15 mouse cellular contexts compared by ENCODE assay signal in genomic region chr2:128265014-128265990, GRCm38 (mm10).
DNase-seq lines count a peak whose midpoint lies in the region; ATAC-seq and TF ChIP-seq lines count a peak whose summit lies in the region.
"Had no signal": no experiment of that assay in that cellular context is flagged by ENCODE, and none has a peak within 500 bp of the region (broad histone marks: within the 10 kb centered on the region; RNA-seq: fewer than 3 reads in every experiment).

No protein-coding gene starts in this region.

- TF ChIP-seq CTCF in stomach, postnatal 0 days (IDR thresholded peaks at IDR 0.05; ENCODE audit: low read depth): no peak

- peak; percentile 63 for DNase-seq in urinary bladder, postnatal 14 days (ENCODE audit: low spot score)
- DNase-seq in urinary bladder, postnatal 10 days (ENCODE audit: low spot score): no peak
- DNase-seq in intestine, embryonic 14.5 days (ENCODE audit: low spot score): no peak
- DNase-seq in kidney, postnatal 14 days: peak; percentile 59
- peak; percentile 73 for DNase-seq in stomach, postnatal 0 days (ENCODE audit: low spot score)
- DNase-seq in heart, adult 9 months (ENCODE audit: low spot score in 2 of 2): no peak
- no peak for DNase-seq in gastrocnemius, postnatal 25 days
- DNase-seq: adrenal gland, adult 2 months; cerebellum, adult 2 months; right cerebral cortex, postnatal 4 days; thymus, adult 2 months had no signal

- H3K4me2 ChIP-seq in intestine, embryonic 14.5 days (ENCODE audit: low read length): no peak overlapping the region
- H3K4me2 ChIP-seq in stomach, postnatal 0 days (replicated peaks; ENCODE audit: low read depth): no peak overlapping the region
- H3K4me2 ChIP-seq: heart, embryonic 13.5 days; limb, embryonic 13.5 days had no signal

- H3K4me3 ChIP-seq in intestine, embryonic 14.5 days (ENCODE audit: low read depth, low read length): no peak overlapping the region
- H3K4me3 ChIP-seq in stomach, postnatal 0 days (ENCODE audit: low read depth, low read length): no peak overlapping the region
- H3K4me3 ChIP-seq: heart, embryonic 13.5 days; limb, embryonic 13.5 days had no signal

- H3K9me3 ChIP-seq in intestine, embryonic 14.5 days (ENCODE audit: control insufficient read depth, low read length): no peaks in the 10 kb centered on the region
- H3K9me3 ChIP-seq in stomach, postnatal 0 days (ENCODE audit: control insufficient read depth, low read length): no peaks in the 10 kb centered on the region
- H3K9me3 ChIP-seq: G1E; heart, embryonic 13.5 days; limb, embryonic 13.5 days had no signal

- WGBS in intestine, embryonic 14.5 days: 40% methylated on average over 9 of the region's 9 CpGs
- 41% methylated on average over 9 of the region's 9 CpGs for WGBS in stomach, postnatal 0 days

- peak overlapping the region; percentile 78 for H3K27ac ChIP-seq in intestine, embryonic 14.5 days (ENCODE audit: low read depth)
- peak overlapping the region; percentile 91 for H3K27ac ChIP-seq in stomach, postnatal 0 days (replicated peaks)
- H3K27ac ChIP-seq: heart, embryonic 13.5 days; limb, embryonic 13.5 days had no signal

- H3K9ac ChIP-seq in intestine, embryonic 14.5 days (ENCODE audit: low read length): no peak overlapping the region
- H3K9ac ChIP-seq in stomach, postnatal 0 days (ENCODE audit: low read length): no peak overlapping the region
- H3K9ac ChIP-seq: heart, embryonic 13.5 days; limb, embryonic 13.5 days had no signal

- TF ChIP-seq EP300 in stomach, postnatal 0 days (optimal IDR thresholded peaks at IDR 0.05): peak; percentile 82

- ATAC-seq in intestine, embryonic 14.5 days (replicated peaks; ENCODE audit: low FRiP score, low TSS enrichment, low read depth): peak; percentile 92
- ATAC-seq in stomach, postnatal 0 days (ENCODE audit: low FRiP score, low TSS enrichment): peak; percentile 92
- ATAC-seq: inflammation-experienced regulatory T-cells, adult 6 months had no signal

- no peaks in the 10 kb centered on the region for H3K27me3 ChIP-seq in intestine, embryonic 14.5 days (replicated peaks; ENCODE audit: control insufficient read depth, insufficient read depth, low read length)
- H3K27me3 ChIP-seq in stomach, postnatal 0 days (ENCODE audit: control insufficient read depth, insufficient read depth, low read length): no peaks in the 10 kb centered on the region
- H3K27me3 ChIP-seq: heart, embryonic 13.5 days; limb, embryonic 13.5 days had no signal

- no peaks in the 10 kb centered on the region for H3K36me3 ChIP-seq in intestine, embryonic 14.5 days (ENCODE audit: control insufficient read depth, insufficient read depth, low read length)
- no peaks in the 10 kb centered on the region for H3K36me3 ChIP-seq in stomach, postnatal 0 days (ENCODE audit: control insufficient read depth, insufficient read depth, low read length)
- H3K36me3 ChIP-seq: G1E; heart, embryonic 13.5 days; limb, embryonic 13.5 days had no signal

- H3K4me1 ChIP-seq in intestine, embryonic 14.5 days (replicated peaks; ENCODE audit: control insufficient read depth, insufficient read depth, low read length): no peaks in the 10 kb centered on the region
- H3K4me1 ChIP-seq in stomach, postnatal 0 days (replicated peaks; ENCODE audit: control insufficient read depth, insufficient read depth): no peaks in the 10 kb centered on the region; the same call in 1 of the 2 replicates
- H3K4me1 ChIP-seq: limb, embryonic 13.5 days had no signal

Comparison
In these comparisons a context has a peak if more than half of its experiments do, and no peak if none do; other contexts are left out.
1. DNase-seq: peak in urinary bladder, postnatal 14 days (single experiment), kidney, postnatal 14 days (single experiment) and stomach, postnatal 0 days (single experiment); none in urinary bladder, postnatal 10 days (single experiment), intestine, embryonic 14.5 days (single experiment), heart, adult 9 months (0 of 2) and gastrocnemius, postnatal 25 days (single experiment).